Mouse (Mus musculus) cerebellum, adult 2 months (tissue): Measurements from ENCODE around the gene Gprc5c.

Experiments
- CTCF ChIP-seq: fragments of 200-500 bp; IDR thresholded peaks from 2 replicates; pipeline ENCODE4 v1.5.1; 2011; ENCODE audit warnings: low read depth, mild to moderate bottlenecking, control low read depth, low read length, moderate library complexity, borderline replicate concordance; ENCODE audit not compliant: insufficient read depth
- POLR2A ChIP-seq: fragments of 200-500 bp; IDR thresholded peaks from 2 replicates; pipeline ENCODE4 v1.6.1; 2011; ENCODE audit warnings: low read length, control low read depth, borderline replicate concordance; ENCODE audit not compliant: insufficient read depth

- TF ChIP-seq CTCF (no peak), POLR2A (no peak)
Observed at GRCm38 (mm10) chr11:114896085-114896484, 45.1 kb downstream of the Gprc5c start.
